Mouse (Mus musculus): ENCODE data around the gene Dvl3. TPM values are rescaled to one million over a fixed set of nuclear protein-coding genes. Genes with fewer than 3 reads are reported as not detected.

Dvl3 gene
- total and polyA plus RNA-seq, 3 experiments, result 1.9 to 16.9 (median 7.7) TPM

DNA sequence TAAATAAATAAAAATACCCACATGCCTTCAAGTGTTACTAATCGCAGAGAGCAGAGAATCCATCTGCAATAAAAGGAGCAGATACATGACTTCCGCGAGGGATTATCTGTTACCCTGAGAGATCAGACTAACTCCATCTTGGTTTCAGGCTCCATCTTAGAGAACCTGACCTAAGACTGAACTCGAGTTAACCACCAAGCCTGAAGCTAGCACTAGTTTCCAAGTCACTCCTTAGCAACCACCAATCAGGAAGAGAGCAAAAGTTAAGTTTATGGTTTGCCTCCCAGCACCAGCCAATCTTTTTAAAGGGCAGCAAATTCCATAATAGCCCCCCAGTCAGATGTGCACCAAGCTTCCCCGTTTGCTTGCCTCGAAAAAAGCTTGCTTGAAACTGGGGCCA is 42.0 kb upstream of the Dvl3 start:
- no peaks in the 10 kb centered on the region for H3K4me1 ChIP-seq (ENCODE audit: control insufficient read depth in 1 of 2, insufficient read depth in 2 of 2)
- DNase-seq (ENCODE audit: extremely low read depth), result no peak
- no peak overlapping the region for H3K4me2 ChIP-seq (ENCODE audit: insufficient read depth, low read depth, poor library complexity, severe bottlenecking)
- H3K9ac ChIP-seq (ENCODE audit: insufficient read depth, low read depth), result no peak overlapping the region
- dilution Hi-C loops (cut with MboI; ENCODE audit: extremely low pct_ligation_motif_present, extremely low pct_unique_long_range_greater_than_20kb, low sequenced_read_pairs), result no loop called here
- in situ Hi-C loops (cut with MboI; ENCODE audit: low pct_ligation_motif_present, low pct_unique_long_range_greater_than_20kb, low sequenced_read_pairs), result loop anchor here (25.0 kb wide), 1 partner anchor 262 kb away; no protein-coding TSS in a partner anchor
- H3K4me3 ChIP-seq (replicated peaks in 1 of 3; ENCODE audit: low read depth in 2 of 3, low read length in 2 of 3, poor library complexity in 1 of 3), result no peak overlapping the region
- H3K27me3 ChIP-seq (replicated peaks), result no peaks in the 10 kb centered on the region
- TF ChIP-seq KAT2A (IDR thresholded peaks at IDR 0.05; ENCODE audit: insufficient replicate concordance, low read length) (no peak), POLR2AphosphoS2 (IDR thresholded peaks at IDR 0.05; ENCODE audit: low read depth, low read length) (no peak), CTCF (conservative IDR thresholded peaks at IDR 0.05 in 1 of 2, IDR thresholded peaks at IDR 0.05 in 1 of 2; ENCODE audit: low read depth in 2 of 2, low read length in 2 of 2) (no peak), MYC (IDR thresholded peaks at IDR 0.05; ENCODE audit: low read depth, low read length) (no peak), NELFE (IDR thresholded peaks at IDR 0.05; ENCODE audit: low read depth, low read length) (no peak), ELF1 (IDR thresholded peaks at IDR 0.05; ENCODE audit: low read depth, low read length) (no peak), JUND (conservative IDR thresholded peaks at IDR 0.05; ENCODE audit: low read depth, low read length) (no peak), USF1 (IDR thresholded peaks at IDR 0.05; ENCODE audit: low read depth, low read length) (no peak)
- H3K27ac ChIP-seq (ENCODE audit: insufficient read depth, low read depth), result no peak overlapping the region
- H3K36me3 ChIP-seq (replicated peaks in 1 of 2; ENCODE audit: control insufficient read depth in 1 of 2, insufficient read depth in 1 of 2, low read length in 1 of 2), result no peaks in the 10 kb centered on the region
- no peaks in the 10 kb centered on the region for H3K9me3 ChIP-seq (replicated peaks; ENCODE audit: low read length)
- H3K79me2 ChIP-seq (replicated peaks; ENCODE audit: control insufficient read depth, extremely low read depth, insufficient read depth, poor library complexity, severe bottlenecking), result no peaks in the 10 kb centered on the region

GRCm38 (mm10) chr16:20475335-20475734 is 41.4 kb upstream of the Dvl3 start:
- in situ Hi-C loops (cut with MboI; ENCODE audit: low pct_ligation_motif_present, low pct_unique_long_range_greater_than_20kb, low sequenced_read_pairs) (loop anchor here (25.0 kb wide), 1 partner anchor 263 kb away; no protein-coding TSS in a partner anchor), dilution Hi-C loops (cut with MboI; ENCODE audit: extremely low pct_ligation_motif_present, extremely low pct_unique_long_range_greater_than_20kb, low sequenced_read_pairs) (no loop called here)
- no peak for DNase-seq (ENCODE audit: extremely low read depth)
- H3K4me1 ChIP-seq (ENCODE audit: control insufficient read depth in 1 of 2, insufficient read depth in 2 of 2), result no peaks in the 10 kb centered on the region
- H3K9me3 ChIP-seq (replicated peaks; ENCODE audit: low read length), result no peaks in the 10 kb centered on the region
- H3K79me2 ChIP-seq (replicated peaks; ENCODE audit: control insufficient read depth, extremely low read depth, insufficient read depth, poor library complexity, severe bottlenecking), result no peaks in the 10 kb centered on the region
- no peak overlapping the region for H3K27ac ChIP-seq (ENCODE audit: insufficient read depth, low read depth)
- no peak overlapping the region for H3K4me2 ChIP-seq (ENCODE audit: insufficient read depth, low read depth, poor library complexity, severe bottlenecking)
- H3K36me3 ChIP-seq (replicated peaks in 1 of 2; ENCODE audit: control insufficient read depth in 1 of 2, insufficient read depth in 1 of 2, low read length in 1 of 2), result no peaks in the 10 kb centered on the region
- H3K9ac ChIP-seq (ENCODE audit: insufficient read depth, low read depth), result no peak overlapping the region
- H3K4me3 ChIP-seq (replicated peaks in 1 of 3; ENCODE audit: low read depth in 2 of 3, low read length in 2 of 3, poor library complexity in 1 of 3), result no peak overlapping the region
- no peaks in the 10 kb centered on the region for H3K27me3 ChIP-seq (replicated peaks)
- no peak for TF ChIP-seq NELFE (IDR thresholded peaks at IDR 0.05; ENCODE audit: low read depth, low read length)
- TF ChIP-seq CHD1 (IDR thresholded peaks at IDR 0.05; ENCODE audit: low read depth, low read length), result no peak
- TF ChIP-seq EP300 (IDR thresholded peaks at IDR 0.05; ENCODE audit: low read length), result no peak
- no peak for TF ChIP-seq SMC3 (IDR thresholded peaks at IDR 0.05; ENCODE audit: low read depth, low read length)
- TF ChIP-seq ELF1 (IDR thresholded peaks at IDR 0.05; ENCODE audit: low read depth, low read length), result no peak
- TF ChIP-seq MYC (IDR thresholded peaks at IDR 0.05; ENCODE audit: low read depth, low read length), result no peak
- TF ChIP-seq SIN3A (IDR thresholded peaks at IDR 0.05; ENCODE audit: low read length), result no peak
- no peak for TF ChIP-seq TBP (conservative IDR thresholded peaks at IDR 0.05; ENCODE audit: low read depth, low read length)
- TF ChIP-seq RAD21 (IDR thresholded peaks at IDR 0.05; ENCODE audit: low read depth, low read length), result no peak
- TF ChIP-seq HCFC1 (IDR thresholded peaks at IDR 0.05; ENCODE audit: low read depth, low read length), result no peak

Measured in CH12.LX (cell line).